Mouse (Mus musculus) gastrocnemius, postnatal 4 days (tissue): ENCODE measurements at regions not wholly inside any gene's neighbourhood (a gene's known extent, or its start where the extent isn't known, plus 50 kb on each side); places are given as distances from the start of the nearest gene placed in this dataset.

Source experiments
- DNase-seq, 2 experiments: peaks; one replicate each; pipeline ENCODE4 v3.0.0; 2021 to 2022; ENCODE audit warnings: low spot score in 2 of 2, mixed read lengths in 2 of 2

DNA sequence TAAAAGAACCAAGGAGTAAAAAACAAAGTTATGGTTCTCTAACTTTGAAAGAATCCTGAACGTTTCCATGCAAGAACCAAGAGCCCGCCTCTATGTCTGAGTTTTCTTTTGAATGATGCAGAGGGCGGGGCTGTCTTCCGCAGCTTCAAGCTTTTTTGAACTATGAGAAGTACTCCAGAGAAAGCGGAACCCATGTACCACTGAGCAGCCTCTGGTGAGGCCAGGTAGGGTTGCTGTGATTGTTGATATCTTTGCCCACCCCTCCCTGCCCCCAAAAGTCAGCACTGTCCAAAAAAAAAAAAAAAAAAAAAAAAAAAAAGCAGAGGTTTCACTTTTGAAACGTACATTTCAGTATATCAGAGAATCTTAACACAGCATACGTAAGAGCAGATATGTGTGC lies 161.2 kb upstream of the Spdye4c start:
- no peak for DNase-seq

DNA sequence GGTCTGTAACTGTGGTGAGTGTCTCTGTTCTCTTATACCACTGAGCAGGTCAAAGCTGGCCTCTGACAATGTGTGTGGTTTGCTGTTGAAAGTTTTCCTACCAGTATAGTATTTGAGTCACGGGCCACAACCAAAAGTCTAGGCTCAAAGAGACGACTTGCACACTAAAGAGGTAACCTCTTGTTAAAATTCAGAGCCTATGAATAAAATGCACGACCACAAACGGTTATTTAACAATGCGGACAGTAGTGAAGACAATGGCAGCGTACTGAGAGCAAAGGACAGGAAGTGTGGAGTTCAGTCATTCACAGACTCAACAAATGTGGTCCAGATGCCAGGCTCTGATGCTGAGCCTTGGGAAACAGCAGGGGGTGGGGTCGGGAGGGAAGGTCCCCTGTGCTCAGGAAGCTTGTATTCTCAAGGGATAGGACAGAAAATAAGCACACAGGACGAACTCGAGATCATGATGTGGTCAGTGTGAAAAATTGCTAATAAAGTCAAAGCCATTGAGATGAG lies 160.2 kb upstream of the Spdye4c start:
- no peak for DNase-seq

DNA sequence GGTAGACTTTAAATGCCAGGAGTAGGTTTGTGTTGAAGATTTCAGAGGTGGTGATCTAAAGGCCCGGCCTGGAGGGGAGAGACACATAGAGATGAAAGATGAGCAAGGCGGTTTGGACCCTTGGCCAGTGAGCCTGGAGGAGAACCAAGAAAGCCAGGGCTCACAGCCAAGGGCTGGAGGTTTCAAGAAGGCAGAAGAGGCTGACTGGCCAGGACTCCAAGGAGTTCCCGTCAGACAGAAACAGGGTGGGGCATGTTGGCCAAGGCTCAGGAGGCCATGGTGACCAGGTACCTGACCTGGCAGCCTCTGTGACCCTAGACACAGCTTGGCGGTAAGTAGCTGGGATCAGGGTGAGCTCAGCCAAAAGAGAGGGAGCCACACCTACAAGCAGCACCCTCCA lies 159.3 kb upstream of the Spdye4c start:
- no peak for DNase-seq

DNA sequence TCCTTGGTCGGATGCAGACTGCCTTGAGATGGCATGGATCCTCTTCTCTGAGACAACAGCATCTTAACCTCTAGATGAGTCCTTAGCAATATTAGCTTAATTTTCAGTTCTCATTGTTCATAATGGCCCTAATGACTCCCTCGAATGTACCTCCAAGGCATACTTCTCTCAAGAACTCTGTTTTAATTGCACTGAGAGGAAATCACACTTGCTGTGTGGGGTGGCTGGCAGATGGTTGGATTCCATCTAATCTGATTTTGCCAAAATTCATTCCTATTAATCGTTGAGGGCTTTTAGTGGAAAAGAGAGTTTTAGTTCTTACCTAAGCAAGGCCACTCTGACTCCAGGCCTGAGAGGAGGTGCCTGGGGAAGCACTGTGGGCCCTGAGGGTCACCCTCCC lies 158.3 kb upstream of the Spdye4c start:
- DNase-seq, result no peak

DNA sequence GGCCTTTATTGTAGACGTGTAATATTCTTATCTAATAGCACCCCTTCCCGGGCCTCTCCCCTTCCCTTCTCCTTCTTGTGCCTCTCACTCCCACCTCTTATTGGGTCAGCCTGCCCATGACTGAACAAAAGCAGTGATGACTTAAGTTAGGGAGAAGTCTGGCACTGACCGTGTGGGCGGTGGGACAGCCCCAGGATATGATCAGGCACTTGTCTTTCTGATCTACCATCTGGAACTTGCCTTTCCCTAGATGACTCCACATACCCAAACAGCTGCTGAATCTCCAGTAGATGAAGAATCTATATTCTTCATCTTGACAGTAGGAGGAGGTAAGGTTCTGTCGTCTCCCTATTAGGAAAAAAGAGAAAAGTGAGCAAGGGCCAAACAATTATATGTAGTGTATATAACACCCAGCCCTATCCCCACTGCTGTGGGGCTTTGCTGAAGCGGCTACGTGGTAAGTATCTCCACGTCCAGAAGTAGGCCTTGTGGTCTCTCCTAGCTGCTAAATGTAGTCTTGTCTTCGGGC lies 157.4 kb upstream of the Spdye4c start:
- no peak for DNase-seq

DNA sequence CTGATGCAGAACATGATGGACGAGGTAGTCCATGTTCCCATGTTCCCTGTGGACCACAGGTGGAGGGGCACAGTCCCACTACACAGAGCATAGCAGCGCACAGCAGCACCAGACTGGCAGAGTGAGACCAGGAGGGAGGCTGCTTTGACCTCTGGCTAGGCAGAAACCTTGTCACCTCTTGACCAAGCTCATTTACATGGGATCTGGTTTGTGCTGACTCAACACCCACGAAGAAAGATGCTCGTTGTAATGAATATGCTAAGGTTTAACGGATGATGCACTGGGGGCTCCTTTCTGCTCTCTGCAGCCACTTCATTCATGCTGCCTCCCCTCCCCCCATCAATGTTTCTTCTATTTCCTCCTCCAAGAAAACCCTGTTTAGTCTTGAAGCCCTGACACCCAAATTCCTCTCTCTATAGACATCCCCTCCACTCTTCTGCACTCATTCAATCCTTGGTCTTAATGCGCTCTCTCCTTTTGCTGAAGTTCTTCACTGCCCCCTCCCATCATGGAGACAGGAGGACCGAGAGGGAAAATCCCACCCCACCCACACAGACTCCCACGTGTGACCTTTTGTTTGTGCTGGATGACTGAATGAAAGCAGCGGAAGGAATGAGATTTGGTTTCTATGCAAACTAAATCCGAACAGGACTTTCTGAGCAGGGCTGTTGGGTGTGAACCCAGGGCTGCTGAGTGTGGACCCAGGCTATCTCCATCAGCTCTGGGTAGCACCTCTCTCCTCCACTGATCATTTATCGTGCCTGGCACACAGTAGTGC lies 156.6 kb upstream of the Spdye4c start:
- no peak for DNase-seq

DNA sequence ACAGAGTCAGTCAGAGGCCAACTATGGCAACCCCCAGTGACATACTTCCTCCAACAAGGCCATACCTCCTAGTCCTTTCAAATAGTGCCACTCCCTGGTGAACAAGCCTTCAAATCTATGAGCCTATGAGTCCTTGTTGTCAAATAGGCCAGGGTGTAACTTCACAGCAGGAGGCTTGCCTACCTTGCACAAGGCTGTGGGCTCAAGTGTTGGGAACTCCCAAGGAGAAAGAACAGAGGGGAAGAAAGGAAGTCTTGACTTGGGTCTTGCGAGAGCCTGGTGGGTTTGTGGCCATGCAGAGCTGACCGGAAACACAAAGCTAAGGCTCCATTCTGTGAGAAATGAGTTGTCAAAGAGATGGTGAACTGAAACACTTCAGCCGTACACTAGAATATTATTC lies 154.6 kb upstream of the Spdye4c start:
- DNase-seq, result no peak

DNA sequence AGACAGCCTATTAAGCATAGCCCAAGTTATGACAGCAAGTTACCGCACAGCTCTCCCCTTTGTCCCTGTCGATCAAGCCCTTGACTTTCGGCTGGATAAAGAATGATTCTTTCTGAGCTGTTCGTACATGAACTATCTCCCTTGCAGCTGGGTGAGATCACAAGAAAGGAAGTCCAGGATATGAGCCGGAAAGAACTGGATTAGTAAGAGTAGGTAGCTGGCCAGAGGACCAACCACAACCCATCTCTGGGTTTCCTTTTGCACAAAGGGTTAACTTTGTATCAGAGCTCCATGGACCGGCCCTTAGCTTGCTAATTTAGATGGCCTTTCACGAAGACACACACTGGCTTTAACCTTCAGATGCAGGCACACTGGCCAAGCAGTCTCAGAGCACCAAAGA lies 153.3 kb upstream of the Spdye4c start:
- no peak for DNase-seq

DNA sequence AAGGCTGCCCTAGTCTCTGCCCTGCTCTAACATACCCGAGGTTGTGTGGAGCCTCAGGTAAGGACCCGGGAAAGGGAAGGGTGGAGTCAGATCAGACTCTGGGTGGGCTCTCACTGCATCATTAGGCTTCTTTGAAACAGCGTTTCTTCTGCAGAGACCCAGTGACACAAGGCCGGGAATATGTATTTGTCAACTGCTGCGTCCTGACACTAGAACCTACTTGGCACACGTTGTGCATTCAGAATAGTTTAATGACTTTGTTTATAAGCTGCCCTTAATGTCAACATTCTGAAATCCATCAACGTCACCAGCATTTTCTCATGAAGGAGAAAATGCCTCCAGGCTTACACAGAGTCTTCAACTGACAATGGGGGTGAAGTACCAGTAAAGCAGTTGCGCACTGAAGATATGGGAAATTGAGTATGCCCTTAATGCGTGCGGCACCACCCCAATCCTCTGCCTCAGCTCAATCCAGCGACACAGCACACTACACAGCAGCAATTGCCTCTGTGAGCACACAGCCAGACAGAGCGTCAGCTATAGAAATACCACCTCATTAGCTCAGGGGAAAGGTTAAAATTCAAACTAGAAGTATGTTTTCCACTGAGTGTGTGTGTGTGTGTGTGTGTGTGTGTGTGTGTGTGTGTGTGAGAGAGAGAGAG lies 152.7 kb upstream of the Spdye4c start:
- DNase-seq, result no peak

DNA sequence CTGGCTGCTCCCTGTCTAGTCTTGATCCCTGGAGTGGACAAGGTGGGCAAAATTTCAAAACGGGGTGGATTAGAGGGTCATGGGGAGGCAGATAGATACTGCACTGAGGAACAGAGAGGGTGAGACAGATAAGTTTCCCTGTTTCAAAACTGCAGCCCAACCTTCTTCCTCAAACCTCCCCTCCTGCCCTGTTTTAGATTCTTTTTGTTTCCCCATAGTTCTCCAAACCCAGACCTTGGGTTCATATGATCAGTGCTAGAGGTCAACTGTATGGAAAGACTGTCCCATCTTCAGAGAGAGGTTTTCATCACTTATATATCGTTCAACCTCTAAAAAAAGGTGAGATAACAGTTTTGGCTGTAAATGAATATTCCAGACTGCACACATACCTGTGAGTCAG lies 152.1 kb upstream of the Spdye4c start:
- no peak for DNase-seq

DNA sequence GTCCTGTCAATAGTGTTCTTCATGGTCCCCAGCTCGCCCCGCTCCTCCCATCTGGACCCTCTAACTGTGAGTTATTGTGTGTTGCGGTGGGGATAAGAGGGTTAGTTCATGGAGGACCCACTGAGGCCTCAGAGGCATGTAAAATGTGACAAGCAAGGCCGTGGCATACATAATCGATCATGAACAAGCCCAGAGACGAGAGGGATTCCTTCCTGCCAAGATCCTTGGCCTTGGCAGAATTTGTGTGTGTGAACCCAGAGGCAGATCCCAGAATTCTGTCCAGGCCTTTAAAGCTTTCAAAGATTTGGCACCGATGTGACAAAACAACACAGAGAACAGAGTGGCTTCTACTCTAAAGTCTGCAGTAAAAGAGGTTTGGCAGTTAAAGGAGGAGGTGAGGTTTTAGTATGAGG lies 146.4 kb upstream of the Spdye4c start:
- no peak for DNase-seq

DNA sequence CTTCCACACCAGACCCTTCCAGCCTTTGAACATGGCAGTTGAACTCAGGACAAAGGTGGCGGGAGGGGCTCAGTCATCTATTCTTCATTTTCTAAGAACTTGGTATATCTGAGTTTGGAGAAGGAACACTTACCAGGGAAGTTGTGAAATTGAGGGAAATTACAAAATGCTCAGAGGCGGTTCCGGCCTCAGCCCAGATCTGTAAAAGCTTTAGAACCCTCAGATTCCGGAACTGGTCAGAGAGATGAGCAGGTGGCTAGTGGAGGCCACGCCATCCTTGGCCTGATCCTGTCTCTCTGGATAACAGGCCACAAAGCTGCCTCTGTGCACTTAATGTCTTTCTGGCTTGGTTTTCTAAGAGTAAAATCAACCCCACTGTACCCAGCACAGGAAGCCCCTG lies 145.6 kb upstream of the Spdye4c start:
- no peak for DNase-seq

DNA sequence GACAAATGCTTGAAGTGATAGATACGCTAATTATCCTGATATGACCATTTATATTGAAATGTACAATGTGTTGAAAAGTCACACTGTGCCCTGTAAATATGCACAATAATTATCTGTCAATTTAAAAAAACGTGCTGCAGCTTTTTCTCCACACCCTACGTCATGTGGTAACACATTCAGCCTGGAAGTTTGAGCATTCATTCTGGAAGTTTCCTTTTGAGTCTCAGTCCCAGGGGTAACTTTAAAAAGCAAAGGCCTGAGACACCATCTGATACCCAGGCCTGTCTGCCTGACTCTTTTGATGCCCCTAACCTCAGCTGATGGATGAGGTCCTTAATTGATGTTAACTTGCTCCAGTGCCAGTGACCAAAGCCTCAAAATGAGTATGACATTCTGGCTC lies 141.7 kb upstream of the Spdye4c start:
- DNase-seq, result no peak

DNA sequence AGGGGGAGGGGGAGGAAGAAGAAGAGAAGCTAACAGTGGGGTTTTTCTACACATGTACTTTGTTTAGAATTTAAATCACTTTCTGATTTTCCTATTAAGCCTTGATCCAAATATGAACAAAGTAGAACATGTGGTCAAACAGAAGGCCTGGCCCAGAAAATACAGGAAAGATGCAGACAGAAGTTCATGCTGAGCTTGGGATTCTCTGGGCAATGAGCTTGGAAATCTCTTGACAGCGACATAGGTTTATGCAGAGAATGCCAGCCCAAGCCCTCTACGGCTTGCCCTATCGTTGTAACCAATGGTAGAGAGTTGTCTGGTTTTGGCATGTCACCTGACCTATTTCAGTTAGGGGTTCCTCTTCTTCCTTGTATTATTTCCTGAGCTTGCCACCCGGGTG lies 141.0 kb upstream of the Spdye4c start:
- DNase-seq, result no peak

DNA sequence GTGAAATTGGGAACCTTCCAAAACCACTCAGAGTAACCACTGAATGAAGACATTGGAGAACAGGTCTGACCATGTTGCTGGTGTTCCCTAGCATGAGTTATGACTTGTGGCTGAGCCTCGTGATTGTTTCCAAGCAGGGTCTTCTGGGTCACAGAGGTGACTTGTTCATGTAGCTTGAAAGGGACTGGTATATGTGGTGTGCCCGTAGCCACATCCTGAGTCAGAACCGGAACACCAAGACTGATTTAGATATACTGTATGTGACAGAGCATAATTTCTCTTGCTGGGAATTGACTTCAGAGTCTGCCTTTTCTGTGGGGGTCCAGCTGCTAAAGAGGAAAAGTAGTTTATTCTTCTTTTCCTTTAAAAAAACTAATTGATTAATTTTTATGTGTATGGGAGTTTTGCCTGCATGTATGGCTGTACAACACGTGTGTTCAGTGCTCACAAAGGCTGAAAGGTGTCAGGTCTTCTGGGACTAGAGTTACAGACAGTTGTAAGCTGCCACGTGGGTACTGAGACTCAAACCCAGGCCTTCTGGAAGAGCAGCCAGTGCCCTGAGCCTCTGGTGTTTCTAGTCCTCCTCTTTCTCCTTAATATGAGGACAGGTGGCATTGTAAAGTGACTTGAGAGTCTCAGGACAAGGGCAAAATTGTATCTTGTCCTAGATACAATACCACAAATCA lies 139.3 kb upstream of the Spdye4c start:
- no peak for DNase-seq

DNA sequence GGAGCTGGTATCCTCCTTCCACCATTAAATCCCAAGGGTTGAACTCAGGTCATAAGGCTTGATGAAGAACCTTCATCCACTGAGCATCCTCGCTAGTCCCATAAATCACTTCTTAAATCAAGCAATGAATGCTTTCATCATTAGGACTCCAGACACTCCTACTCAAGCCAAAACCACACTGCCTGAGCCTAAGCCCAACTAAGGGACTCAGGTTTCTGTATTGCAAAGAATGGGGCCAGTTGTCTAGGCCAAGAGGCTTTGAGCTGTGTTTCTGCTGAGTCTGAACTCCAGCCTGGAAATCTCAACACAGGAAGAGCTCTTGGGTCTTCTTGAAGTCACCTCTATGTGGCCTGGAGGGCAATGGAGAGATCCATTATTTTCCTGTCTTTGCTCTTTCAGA lies 138.4 kb upstream of the Spdye4c start:
- DNase-seq, result no peak

DNA sequence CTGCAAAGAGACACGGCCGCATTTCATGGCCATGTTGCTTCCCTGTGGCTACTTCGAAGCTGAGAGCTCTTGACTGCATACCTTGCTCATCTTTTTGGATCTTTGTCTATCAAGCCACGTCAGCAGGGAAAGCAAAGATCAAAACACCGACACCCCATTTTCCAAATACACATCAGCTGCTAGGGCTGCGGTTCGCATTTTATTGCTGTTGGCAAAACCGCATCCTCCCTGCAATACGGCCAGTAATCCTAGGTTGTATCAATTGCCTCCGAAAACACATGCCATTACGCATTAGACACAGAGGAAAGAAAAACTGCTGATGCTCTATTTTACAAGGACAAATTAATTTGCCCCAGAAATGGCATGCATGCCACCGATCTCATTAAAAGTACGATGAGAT lies 136.5 kb upstream of the Spdye4c start:
- no peak for DNase-seq

DNA sequence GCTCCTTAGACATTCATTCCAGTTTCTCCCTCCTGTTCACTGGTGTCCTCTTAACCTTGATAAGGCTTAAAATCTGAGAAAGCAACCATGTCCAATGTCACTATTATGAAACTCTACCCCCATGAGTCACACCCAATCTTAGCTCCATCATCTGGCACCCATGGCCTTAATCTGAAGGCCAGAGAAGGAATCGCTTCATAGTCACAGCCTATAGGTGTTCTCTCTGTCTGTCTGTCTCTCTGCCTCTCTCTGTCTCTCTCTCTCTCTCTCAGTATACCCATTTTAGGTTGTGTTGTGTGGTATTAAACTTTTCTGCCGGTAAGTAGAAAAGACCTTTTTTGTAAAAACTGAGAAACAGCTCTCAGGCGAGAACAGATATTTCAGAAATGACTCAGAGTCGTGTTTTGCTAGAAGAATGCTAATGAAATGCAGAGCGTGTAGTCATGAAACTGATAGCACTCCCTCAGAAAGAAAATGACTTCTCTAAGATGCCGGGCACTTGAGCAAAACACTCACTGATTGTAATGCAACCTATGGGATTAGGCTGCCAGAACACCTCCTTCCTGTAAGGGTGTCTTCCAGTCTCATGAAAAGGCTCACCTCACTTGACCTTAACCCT lies 133.3 kb upstream of the Spdye4c start:
- no peak for DNase-seq

DNA sequence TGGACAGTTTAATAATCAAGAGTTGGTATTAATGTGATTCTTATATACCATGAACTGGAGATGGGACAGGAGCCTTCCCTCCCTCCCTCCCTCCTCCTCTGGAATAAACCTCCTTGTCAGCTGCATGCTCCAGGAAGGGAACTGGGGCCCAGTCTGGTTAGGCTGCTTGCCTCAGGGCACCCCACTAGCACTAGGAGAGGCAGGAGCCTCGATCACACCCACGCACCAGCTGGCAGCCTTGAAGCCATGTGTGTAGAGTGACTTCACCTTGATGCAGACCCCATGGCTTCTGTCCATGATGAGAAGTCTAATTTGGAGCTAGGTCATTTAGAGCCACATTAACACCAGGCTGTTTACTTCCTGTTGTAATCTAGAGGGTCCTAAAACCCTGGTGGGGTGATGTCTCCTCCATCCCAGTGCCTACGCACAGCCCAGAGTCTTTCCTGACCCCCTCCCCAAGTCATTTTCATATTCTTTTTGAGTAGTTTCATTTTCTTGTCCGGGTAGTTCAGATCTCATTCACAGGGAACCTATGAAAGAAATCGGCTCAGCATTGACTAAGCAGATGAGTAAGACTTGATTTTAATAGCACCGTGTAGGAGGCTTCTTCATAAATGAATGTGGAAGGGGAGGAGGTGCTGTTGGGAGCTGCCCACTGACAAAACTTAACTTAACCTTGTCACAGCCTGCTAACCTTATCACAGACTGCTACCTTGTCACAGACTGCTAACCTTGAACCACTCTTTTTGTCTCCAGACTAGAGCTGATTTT lies 125.6 kb upstream of the Spdye4c start:
- no peak for DNase-seq

DNA sequence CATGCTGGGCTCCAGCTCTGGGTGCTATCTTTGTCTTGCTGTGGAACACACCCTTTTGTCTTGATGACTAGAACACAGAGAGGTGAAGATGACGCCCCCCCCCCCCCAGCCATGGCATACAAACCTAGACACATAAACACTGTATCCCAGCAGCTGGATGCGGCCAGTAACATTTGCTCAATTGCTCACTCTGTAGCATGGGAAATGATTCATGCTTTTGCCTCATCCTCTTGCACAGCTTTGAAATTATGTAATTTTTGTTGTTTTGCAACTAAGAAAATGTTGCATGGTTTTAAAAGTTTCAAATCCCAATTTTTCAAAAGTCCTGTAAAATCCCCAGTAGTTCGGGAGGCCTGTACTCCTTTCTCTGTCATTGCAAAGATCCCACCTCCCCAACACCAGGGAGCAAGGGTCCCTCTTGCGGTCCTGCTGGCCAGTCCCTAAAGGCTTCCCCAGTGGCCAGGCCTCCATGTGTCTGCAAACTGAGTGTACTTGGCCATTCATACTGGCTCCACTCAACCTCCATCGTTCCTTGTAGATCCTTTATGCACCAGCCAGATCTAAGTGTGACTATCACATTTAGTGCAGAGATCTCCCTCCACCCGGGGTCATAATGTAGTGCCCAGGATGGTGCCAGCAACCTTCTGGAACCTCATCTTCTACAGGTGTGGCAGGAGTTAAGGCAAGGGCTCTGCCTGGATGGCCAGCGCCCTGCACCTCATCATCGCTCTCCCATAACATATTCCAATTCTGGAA lies 123.3 kb upstream of the Spdye4c start:
- DNase-seq, result no peak
